Mouse (Mus musculus) testis, adult 2 months (tissue): ENCODE measurements at regions not wholly inside any gene's neighbourhood (a gene's known extent, or its start where the extent isn't known, plus 50 kb on each side); places are given as distances from the start of the nearest gene placed in this dataset.

ENCODE experiments used
- H3K27ac ChIP-seq: fragments of 200-500 bp; 2 replicates; pipeline ENCODE4 v1.5.1; 2012; ENCODE audit warnings: low read depth, low read length; ENCODE audit not compliant: control insufficient read depth, insufficient read depth
- H3K27me3 ChIP-seq: fragments of 200-500 bp; 2 replicates; pipeline ENCODE4 v1.6.1; 2012; ENCODE audit warnings: mild to moderate bottlenecking, low read length, moderate library complexity; ENCODE audit not compliant: control insufficient read depth, insufficient read depth
- H3K36me3 ChIP-seq: fragments of 200-500 bp; 2 replicates; pipeline ENCODE4 v1.6.1; 2012; ENCODE audit warnings: mild to moderate bottlenecking, low read length; ENCODE audit not compliant: control insufficient read depth, insufficient read depth
- H3K4me1 ChIP-seq: fragments of 200-500 bp; 2 replicates; pipeline ENCODE4 v1.6.1; 2012; ENCODE audit warnings: low read length; ENCODE audit not compliant: control insufficient read depth, insufficient read depth
- H3K4me3 ChIP-seq: fragments of 200-500 bp; 2 replicates; pipeline ENCODE4 v1.5.1; 2012; ENCODE audit warnings: low read depth, mild to moderate bottlenecking, low read length, moderate library complexity, mixed read lengths; ENCODE audit not compliant: control insufficient read depth
- CTCF ChIP-seq: fragments of 200-500 bp; IDR thresholded peaks from 2 replicates; pipeline ENCODE4 v1.5.1; 2012; ENCODE audit warnings: low read depth, mild to moderate bottlenecking, inconsistent platforms, low read length, moderate library complexity; ENCODE audit not compliant: control insufficient read depth, insufficient read depth, insufficient replicate concordance
- POLR2A ChIP-seq: fragments of 200-500 bp; IDR thresholded peaks from 2 replicates; pipeline ENCODE4 v1.6.1; 2012; ENCODE audit warnings: low read depth, mild to moderate bottlenecking, inconsistent platforms, low read length, moderate library complexity; ENCODE audit not compliant: control insufficient read depth

GRCm38 (mm10) chr9:30175376-30175775 lies 212.4 kb upstream of the Ntm start:
- Histone ChIP-seq H3K27ac (no peak overlapping the region), H3K4me3 (no peak overlapping the region), H3K36me3 (no peaks in the 10 kb centered on the region), H3K4me1 (no peaks in the 10 kb centered on the region), H3K27me3 (no peaks in the 10 kb centered on the region)
- no peak for TF ChIP-seq POLR2A

- Histone ChIP-seq H3K27me3 (no peaks in the 10 kb centered on the region), H3K4me3 (no peak overlapping the region), H3K36me3 (no peaks in the 10 kb centered on the region), H3K4me1 (no peaks in the 10 kb centered on the region), H3K27ac (no peak overlapping the region)
- no peak for TF ChIP-seq POLR2A
- no peak for TF ChIP-seq CTCF
These were observed 220.5 kb upstream of the Ntm start for GRCm38 (mm10) chr9:30183409-30183808.

GRCm38 (mm10) chr9:30184996-30185763 lies 222.2 kb upstream of the Ntm start:
- H3K4me3 ChIP-seq, result no peak overlapping the region
- no peaks in the 10 kb centered on the region for H3K36me3 ChIP-seq
- H3K4me1 ChIP-seq, result no peaks in the 10 kb centered on the region
- no peak for TF ChIP-seq CTCF
- no peak for TF ChIP-seq POLR2A
- no peaks in the 10 kb centered on the region for H3K27me3 ChIP-seq
- no peak overlapping the region for H3K27ac ChIP-seq

GRCm38 (mm10) chr9:30186261-30186660 lies 223.3 kb upstream of the Ntm start:
- H3K4me1 ChIP-seq, result no peaks in the 10 kb centered on the region
- H3K27ac ChIP-seq, result no peak overlapping the region
- H3K36me3 ChIP-seq, result no peaks in the 10 kb centered on the region
- no peak overlapping the region for H3K4me3 ChIP-seq
- TF ChIP-seq POLR2A, result no peak
- no peak for TF ChIP-seq CTCF
- no peaks in the 10 kb centered on the region for H3K27me3 ChIP-seq

- H3K4me3 ChIP-seq, result no peak overlapping the region
- H3K27me3 ChIP-seq, result no peaks in the 10 kb centered on the region
- H3K4me1 ChIP-seq, result no peaks in the 10 kb centered on the region
- H3K27ac ChIP-seq, result no peak overlapping the region
- no peaks in the 10 kb centered on the region for H3K36me3 ChIP-seq
- TF ChIP-seq CTCF, result no peak
- no peak for TF ChIP-seq POLR2A
These were observed 227.1 kb upstream of the Ntm start for GRCm38 (mm10) chr9:30190078-30190477.

- H3K36me3 ChIP-seq, result no peaks in the 10 kb centered on the region
- no peaks in the 10 kb centered on the region for H3K27me3 ChIP-seq
- H3K27ac ChIP-seq, result no peak overlapping the region
- H3K4me3 ChIP-seq, result no peak overlapping the region
- no peaks in the 10 kb centered on the region for H3K4me1 ChIP-seq
- no peak for TF ChIP-seq POLR2A
- TF ChIP-seq CTCF, result no peak
These were observed 228.2 kb upstream of the Ntm start for GRCm38 (mm10) chr9:30191119-30191518.

- TF ChIP-seq CTCF (no peak), POLR2A (no peak)
- Histone ChIP-seq H3K27me3 (no peaks in the 10 kb centered on the region), H3K4me1 (no peaks in the 10 kb centered on the region), H3K4me3 (no peak overlapping the region), H3K27ac (no peak overlapping the region), H3K36me3 (no peaks in the 10 kb centered on the region)
These were observed 229.0 kb upstream of the Ntm start for GRCm38 (mm10) chr9:30191902-30192301.
